Mouse (Mus musculus) kidney, postnatal 14 days (tissue): ENCODE measurements around the gene Zfp423.

Source experiments
- DNase-seq: peaks from one replicate; pipeline ENCODE4 v3.0.0; 2022; ENCODE audit warnings: mixed read lengths

Zfp423 gene

GRCm38 (mm10) chr8:87740946-87741530, 218.4 kb downstream of the Zfp423 start:
- no peak for DNase-seq

GRCm38 (mm10) chr8:87737900-87738299, 221.5 kb downstream of the Zfp423 start:
- DNase-seq = no peak

GRCm38 (mm10) chr8:87734902-87735301, 224.5 kb downstream of the Zfp423 start:
- DNase-seq = no peak

DNA sequence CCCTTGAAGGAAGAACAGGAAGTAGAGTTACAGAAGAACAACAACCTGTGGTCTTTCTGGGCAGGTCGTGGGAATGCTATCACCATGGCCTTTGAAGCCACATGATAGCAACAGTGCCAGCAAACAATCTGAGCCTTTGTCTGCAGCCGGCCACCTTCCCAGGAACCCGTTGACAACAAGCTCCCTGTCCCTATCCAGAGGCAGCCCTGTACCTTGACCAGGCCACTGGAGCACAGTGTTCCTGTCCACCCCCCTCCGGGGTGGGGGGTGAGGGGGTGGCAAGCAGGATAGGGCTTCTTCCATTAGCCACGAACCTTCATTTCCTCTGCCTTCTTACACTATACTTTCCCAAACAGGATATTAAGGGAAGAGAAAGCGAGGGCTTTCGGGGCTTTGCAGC, 224.9 kb downstream of the Zfp423 start:
- no peak for DNase-seq

- DNase-seq = no peak
These were observed 228.3 kb downstream of the Zfp423 start for GRCm38 (mm10) chr8:87731062-87731461.

- no peak for DNase-seq
These were observed 236.4 kb downstream of the Zfp423 start for GRCm38 (mm10) chr8:87723015-87723414.

DNA sequence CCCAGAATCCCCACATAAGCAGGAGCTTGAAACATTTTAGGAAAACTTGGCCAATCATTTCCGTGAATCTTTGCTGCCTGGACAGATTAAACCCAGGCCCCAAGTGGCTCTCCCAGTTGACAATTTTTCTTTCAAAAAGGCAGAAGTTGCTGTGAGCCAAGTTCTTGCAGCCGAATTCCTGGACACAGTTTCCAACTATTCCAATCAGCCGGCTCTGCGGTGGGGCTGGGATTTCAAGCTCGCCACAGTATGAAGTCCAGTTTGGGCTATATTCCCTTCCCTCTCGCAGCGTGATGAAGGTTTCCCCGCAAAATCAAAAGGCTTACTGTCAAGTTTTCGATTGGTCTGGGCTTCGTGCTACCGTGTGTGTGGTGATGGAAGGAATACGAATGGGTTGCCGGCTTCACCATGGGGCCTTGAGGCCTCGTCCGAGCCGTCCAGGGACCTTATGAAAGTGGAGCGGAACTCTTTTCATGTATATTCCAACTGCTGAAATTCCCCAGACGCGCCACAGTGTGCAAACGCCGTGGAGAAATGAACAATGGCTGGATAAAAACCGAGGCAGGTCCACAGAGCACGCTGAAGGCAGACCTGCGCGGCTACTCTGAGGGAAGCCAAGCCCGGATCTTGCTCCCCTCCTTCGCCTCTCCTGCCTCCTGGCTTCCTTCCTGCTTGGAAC, 240.1 kb downstream of the Zfp423 start:
- DNase-seq = peak; percentile 32

DNA sequence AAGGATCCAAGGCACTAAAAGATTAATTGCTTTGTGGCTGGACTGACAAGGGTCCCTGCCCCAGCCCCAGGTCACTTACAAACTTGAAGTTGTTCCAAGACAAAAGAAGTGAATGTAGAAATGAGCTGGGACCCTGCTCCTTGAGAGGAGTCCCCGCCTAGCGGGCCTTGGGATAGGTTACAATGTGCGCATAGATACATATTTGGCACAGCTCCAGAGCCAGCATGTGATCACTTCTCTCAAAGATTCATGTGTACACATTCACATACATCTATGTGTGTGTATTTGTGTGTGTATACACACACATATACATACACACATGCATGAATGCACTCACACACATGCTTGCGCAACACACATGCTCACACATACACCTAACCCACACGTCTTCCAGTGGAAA, 241.9 kb downstream of the Zfp423 start:
- no peak for DNase-seq

- DNase-seq = no peak
These were observed 242.6 kb downstream of the Zfp423 start for GRCm38 (mm10) chr8:87716726-87717248.

GRCm38 (mm10) chr8:87715731-87716682, 243.4 kb downstream of the Zfp423 start:
- peak; percentile 83 for DNase-seq

DNA sequence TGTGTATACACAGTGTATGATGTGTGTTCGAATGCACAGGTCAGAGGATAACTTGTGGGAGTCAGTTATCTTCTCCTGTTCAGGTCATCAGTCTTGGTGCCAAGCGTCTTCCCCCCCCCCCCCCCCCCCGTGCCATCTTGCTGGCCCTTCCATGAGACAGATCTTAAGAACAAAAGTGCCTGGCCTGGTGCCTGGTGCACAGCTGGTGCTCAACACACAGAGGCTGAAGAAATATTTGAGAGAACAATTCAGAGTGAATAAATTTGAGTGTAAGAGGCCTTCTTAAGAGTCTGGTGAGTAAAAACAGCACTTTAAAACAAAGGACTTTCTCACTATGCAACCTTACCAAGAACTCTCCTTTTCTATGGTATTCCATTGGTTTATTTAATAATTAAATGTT, 245.4 kb downstream of the Zfp423 start:
- no peak for DNase-seq

GRCm38 (mm10) chr8:87711955-87712354, 247.4 kb downstream of the Zfp423 start:
- no peak for DNase-seq

GRCm38 (mm10) chr8:87708127-87708637, 251.2 kb downstream of the Zfp423 start:
- no peak for DNase-seq

GRCm38 (mm10) chr8:87707176-87707575, 252.2 kb downstream of the Zfp423 start:
- no peak for DNase-seq

- DNase-seq = no peak
These were observed 254.6 kb downstream of the Zfp423 start for GRCm38 (mm10) chr8:87704756-87705155.

GRCm38 (mm10) chr8:87702790-87703311, 256.5 kb downstream of the Zfp423 start:
- DNase-seq = no peak

GRCm38 (mm10) chr8:87702051-87702521, 257.3 kb downstream of the Zfp423 start:
- DNase-seq = no peak

GRCm38 (mm10) chr8:87701583-87701982, 257.8 kb downstream of the Zfp423 start:
- no peak for DNase-seq

GRCm38 (mm10) chr8:87700321-87700720, 259.1 kb downstream of the Zfp423 start:
- peak; percentile 58 for DNase-seq

DNA sequence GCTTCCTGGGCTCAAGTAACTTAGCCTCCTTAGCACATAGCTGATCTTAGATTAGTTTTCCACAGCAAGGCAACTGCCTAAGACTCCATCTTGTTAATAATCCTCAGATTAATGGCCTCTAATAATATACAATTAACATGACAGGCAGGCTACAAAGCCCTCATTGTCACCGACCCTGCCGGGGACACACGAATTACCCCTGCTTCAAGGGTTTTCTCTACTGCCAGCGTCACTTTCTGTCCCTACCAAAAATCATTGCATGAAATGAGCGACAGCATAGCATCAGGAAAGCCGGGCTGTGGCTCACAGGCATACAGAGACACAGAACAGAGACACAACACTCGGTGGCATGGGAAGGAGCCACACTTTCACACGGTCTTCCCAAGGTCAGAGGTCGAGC, 262.3 kb downstream of the Zfp423 start:
- DNase-seq = no peak

GRCm38 (mm10) chr8:87693741-87694140, 265.7 kb downstream of the Zfp423 start:
- no peak for DNase-seq
